Mouse (Mus musculus) adrenal gland, adult (tissue): ENCODE measurements at regions not wholly inside any gene's neighbourhood (a gene's known extent, or its start where the extent isn't known, plus 50 kb on each side); places are given as distances from the start of the nearest gene placed in this dataset.

Experiments
- DNase-seq, 2 experiments: peaks; one replicate each; pipeline ENCODE4 v3.0.0; 2022 to 2023; ENCODE audit warnings: low spot score in 1 of 2; ENCODE audit not compliant: inconsistent age in 2 of 2

DNA sequence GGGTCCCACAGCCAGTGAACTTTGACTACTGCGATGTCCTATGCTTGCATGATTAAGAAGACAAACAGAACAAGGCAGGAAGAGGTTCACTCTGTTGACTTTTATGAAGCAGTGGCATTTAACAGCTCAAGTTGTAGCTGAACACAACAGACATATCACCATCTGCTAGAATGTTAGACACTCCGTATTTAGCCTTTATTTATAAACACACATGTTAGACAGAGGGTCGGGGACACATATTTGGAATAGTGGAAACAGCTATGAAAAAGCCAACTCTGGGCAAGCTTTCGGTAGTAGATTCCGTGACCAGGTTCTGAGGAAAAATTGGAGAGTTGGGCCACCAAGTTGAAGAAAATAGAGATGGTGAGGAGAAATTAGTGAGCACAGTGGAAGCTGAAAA is 775.6 kb upstream of the Fam98a start:
- no peak for DNase-seq

DNA sequence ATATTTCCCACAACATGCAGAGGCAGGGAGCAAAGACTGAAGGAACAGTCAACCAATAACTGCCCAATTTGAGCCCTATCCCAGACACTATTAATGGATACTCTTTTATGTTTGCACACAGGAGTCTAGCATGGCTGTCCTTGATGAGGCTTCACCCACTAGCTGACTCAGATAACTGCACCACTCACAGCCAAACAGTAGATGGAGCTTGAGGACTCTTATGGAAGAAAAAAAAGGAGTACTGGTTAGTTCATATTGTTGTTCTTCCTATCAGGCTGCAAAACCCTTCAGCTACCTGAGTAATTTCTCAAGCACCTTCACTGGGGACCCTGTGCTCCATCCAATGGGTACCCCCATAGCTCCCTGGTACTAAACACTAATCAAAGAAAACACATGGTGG is 742.9 kb upstream of the Fam98a start:
- DNase-seq: peak; percentile 9 to 46
